Mouse (Mus musculus) left cerebral cortex, adult 18-20 months (tissue): ENCODE data around the gene Grm1. TPM values are rescaled to one million over a fixed set of nuclear protein-coding genes. Genes with fewer than 3 reads are reported as not detected.

ENCODE experiments used
- total RNA-seq, 2 experiments: library from RNA; stranded (reverse); gene quantifications; 2 replicates each; pipeline ENCODE4 v1.2.3; 2021

Gene Grm1
- total RNA-seq, 2 experiments from 2014 or later = 43.4 to 46.8 TPM

Other genes with a start within 250 kb of the Grm1 start
- gene Shprh, start 67.1 kb upstream of the Grm1 start, total RNA-seq = 10 to 100 TPM; 40.4 to 43.9 TPM
- 10 to 100 TPM; 10.4 TPM for gene Fbxo30, start 199.0 kb upstream of the Grm1 start, total RNA-seq